Mouse (Mus musculus): ENCODE results near the gene 1700086D15Rik. TPM values are rescaled to one million over a fixed set of nuclear protein-coding genes. Genes with fewer than 3 reads are reported as not detected.

The 1700086D15Rik gene
- not detected in 2 replicates for polyA plus RNA-seq (2015; fragmentation: Nextera tagmentation; extraction: Ambion mirVana)

GRCm38 (mm10) chr11:65159791-65160190, at the start of gene 1700086D15Rik:
Gene 1700086D15Rik, minus strand, starts transcription at chr11:65159891.
- H3K4me2 ChIP-seq (ENCODE audit: low read length): no peak within 1 kb of the TSS
- no peak for TF ChIP-seq CTCF (IDR thresholded peaks at IDR 0.05; ENCODE audit: low read depth)
- H3K4me3 ChIP-seq (replicated peaks; ENCODE audit: low read depth, low read length): no peak within 1 kb of the TSS
- no peaks in the 10 kb centered on the region for H3K36me3 ChIP-seq (ENCODE audit: insufficient read depth, low read length)
- H3K27me3 ChIP-seq (ENCODE audit: insufficient read depth, low read length): no peaks in the 10 kb centered on the region
- H3K4me1 ChIP-seq (replicated peaks; ENCODE audit: insufficient read depth, low read length): 0 out of 2 replicates have a peak, but pooled peaks cover 8% of the 10 kb centered on the region
- 93% methylated on average over 5 of the region's 5 CpGs for WGBS
- DNase-seq (ENCODE audit: low spot score): no peak
- H3K9me3 ChIP-seq (replicated peaks; ENCODE audit: low read length): no peaks in the 10 kb centered on the region
- H3K9ac ChIP-seq (ENCODE audit: low read depth, low read length): no peak within 1 kb of the TSS
- no peak within 1 kb of the TSS for H3K27ac ChIP-seq
- ATAC-seq (replicated peaks; ENCODE audit: low FRiP score, low read depth): no peak

GRCm38 (mm10) chr11:65209441-65209840, 49.8 kb upstream of the 1700086D15Rik start:
- no peak overlapping the region for H3K9ac ChIP-seq (ENCODE audit: low read depth, low read length)
- H3K9me3 ChIP-seq (replicated peaks; ENCODE audit: low read length): no peaks in the 10 kb centered on the region
- H3K27ac ChIP-seq: no peak overlapping the region
- no peak for TF ChIP-seq CTCF (IDR thresholded peaks at IDR 0.05; ENCODE audit: low read depth)
- 52% methylated on average over 6 of the region's 6 CpGs for WGBS
- H3K4me3 ChIP-seq (replicated peaks; ENCODE audit: low read depth, low read length): no peak overlapping the region
- no peak overlapping the region for H3K4me2 ChIP-seq (ENCODE audit: low read length)
- no peak for ATAC-seq (replicated peaks; ENCODE audit: low FRiP score, low read depth)
- no peak for DNase-seq (ENCODE audit: low spot score)
- no peaks in the 10 kb centered on the region for H3K36me3 ChIP-seq (ENCODE audit: insufficient read depth, low read length)
- no peaks in the 10 kb centered on the region for H3K4me1 ChIP-seq (replicated peaks; ENCODE audit: insufficient read depth, low read length)
- no peaks in the 10 kb centered on the region for H3K27me3 ChIP-seq (ENCODE audit: insufficient read depth, low read length)

GRCm38 (mm10) chr11:65205306-65205705, 45.6 kb upstream of the 1700086D15Rik start:
- ATAC-seq (replicated peaks; ENCODE audit: low FRiP score, low read depth): no peak
- 65% methylated on average over 5 of the region's 5 CpGs for WGBS

GRCm38 (mm10) chr11:65204651-65205050, 45.0 kb upstream of the 1700086D15Rik start:
- no peak overlapping the region for H3K4me2 ChIP-seq (ENCODE audit: low read length)
- DNase-seq (ENCODE audit: low spot score): no peak
- no peak for ATAC-seq (replicated peaks; ENCODE audit: low FRiP score, low read depth)
- no peak for TF ChIP-seq CTCF (IDR thresholded peaks at IDR 0.05; ENCODE audit: low read depth)
- no peaks in the 10 kb centered on the region for H3K27me3 ChIP-seq (ENCODE audit: insufficient read depth, low read length)
- no peaks in the 10 kb centered on the region for H3K4me1 ChIP-seq (replicated peaks; ENCODE audit: insufficient read depth, low read length)
- no peak overlapping the region for H3K4me3 ChIP-seq (replicated peaks; ENCODE audit: low read depth, low read length)
- no peak overlapping the region for H3K27ac ChIP-seq
- 31% methylated on average over 13 of the region's 13 CpGs for WGBS
- no peak overlapping the region for H3K9ac ChIP-seq (ENCODE audit: low read depth, low read length)
- no peaks in the 10 kb centered on the region for H3K9me3 ChIP-seq (replicated peaks; ENCODE audit: low read length)
- H3K36me3 ChIP-seq (ENCODE audit: insufficient read depth, low read length): no peaks in the 10 kb centered on the region

More at GRCm38 (mm10) chr11:65205306-65205705, 45.6 kb upstream of the 1700086D15Rik start:
- TF ChIP-seq CTCF (IDR thresholded peaks at IDR 0.05; ENCODE audit: low read depth): no peak
- Histone ChIP-seq H3K4me1 (replicated peaks; ENCODE audit: insufficient read depth, low read length) (no peaks in the 10 kb centered on the region), H3K27ac (no peak overlapping the region), H3K4me3 (replicated peaks; ENCODE audit: low read depth, low read length) (no peak overlapping the region), H3K4me2 (ENCODE audit: low read length) (no peak overlapping the region), H3K9me3 (replicated peaks; ENCODE audit: low read length) (no peaks in the 10 kb centered on the region), H3K9ac (ENCODE audit: low read depth, low read length) (no peak overlapping the region), H3K27me3 (ENCODE audit: insufficient read depth, low read length) (no peaks in the 10 kb centered on the region), H3K36me3 (ENCODE audit: insufficient read depth, low read length) (no peaks in the 10 kb centered on the region)
- DNase-seq (ENCODE audit: low spot score): no peak

- ATAC-seq (replicated peaks; ENCODE audit: low FRiP score, low read depth): no peak
- Histone ChIP-seq H3K36me3 (ENCODE audit: insufficient read depth, low read length) (no peaks in the 10 kb centered on the region), H3K4me1 (replicated peaks; ENCODE audit: insufficient read depth, low read length) (no peaks in the 10 kb centered on the region), H3K9me3 (replicated peaks; ENCODE audit: low read length) (no peaks in the 10 kb centered on the region), H3K27ac (no peak overlapping the region), H3K9ac (ENCODE audit: low read depth, low read length) (no peak overlapping the region), H3K27me3 (ENCODE audit: insufficient read depth, low read length) (no peaks in the 10 kb centered on the region), H3K4me2 (ENCODE audit: low read length) (no peak overlapping the region), H3K4me3 (replicated peaks; ENCODE audit: low read depth, low read length) (no peak overlapping the region)
- DNase-seq (ENCODE audit: low spot score): no peak
- WGBS: 62% methylated on average over 1 of the region's 1 CpGs
- peak; percentile 17; the same call in 1 of the 2 replicates for TF ChIP-seq CTCF (IDR thresholded peaks at IDR 0.05; ENCODE audit: low read depth)
Observed at GRCm38 (mm10) chr11:65203020-65203419, 43.3 kb upstream of the 1700086D15Rik start.

GRCm38 (mm10) chr11:65202236-65202635, 42.5 kb upstream of the 1700086D15Rik start:
- WGBS: 41% methylated on average over 5 of the region's 5 CpGs
- no peak for DNase-seq (ENCODE audit: low spot score)
- no peak overlapping the region for H3K4me3 ChIP-seq (replicated peaks; ENCODE audit: low read depth, low read length)
- no peak overlapping the region for H3K9ac ChIP-seq (ENCODE audit: low read depth, low read length)
- no peaks in the 10 kb centered on the region for H3K9me3 ChIP-seq (replicated peaks; ENCODE audit: low read length)
- H3K4me1 ChIP-seq (replicated peaks; ENCODE audit: insufficient read depth, low read length): no peaks in the 10 kb centered on the region
- ATAC-seq (replicated peaks; ENCODE audit: low FRiP score, low read depth): no peak
- no peaks in the 10 kb centered on the region for H3K27me3 ChIP-seq (ENCODE audit: insufficient read depth, low read length)
- no peak overlapping the region for H3K27ac ChIP-seq
- no peak overlapping the region for H3K4me2 ChIP-seq (ENCODE audit: low read length)
- no peak for TF ChIP-seq CTCF (IDR thresholded peaks at IDR 0.05; ENCODE audit: low read depth)
- H3K36me3 ChIP-seq (ENCODE audit: insufficient read depth, low read length): no peaks in the 10 kb centered on the region

GRCm38 (mm10) chr11:65198026-65198425, 38.3 kb upstream of the 1700086D15Rik start:
- H3K9me3 ChIP-seq (replicated peaks; ENCODE audit: low read length): no peaks in the 10 kb centered on the region
- ATAC-seq (replicated peaks; ENCODE audit: low FRiP score, low read depth) (no peak), DNase-seq (ENCODE audit: low spot score) (no peak)
- no peaks in the 10 kb centered on the region for H3K27me3 ChIP-seq (ENCODE audit: insufficient read depth, low read length)
- H3K4me1 ChIP-seq (replicated peaks; ENCODE audit: insufficient read depth, low read length): no peaks in the 10 kb centered on the region
- WGBS: 80% methylated on average over 3 of the region's 3 CpGs
- H3K27ac ChIP-seq: no peak overlapping the region
- H3K4me2 ChIP-seq (ENCODE audit: low read length): no peak overlapping the region
- no peak overlapping the region for H3K4me3 ChIP-seq (replicated peaks; ENCODE audit: low read depth, low read length)
- no peak overlapping the region for H3K9ac ChIP-seq (ENCODE audit: low read depth, low read length)
- no peaks in the 10 kb centered on the region for H3K36me3 ChIP-seq (ENCODE audit: insufficient read depth, low read length)
- TF ChIP-seq CTCF (IDR thresholded peaks at IDR 0.05; ENCODE audit: low read depth): no peak

Measured in kidney, postnatal 0 days (tissue).